Mouse (Mus musculus) heart, adult 2 months (tissue): ENCODE results near the gene Ppp1r18.
A peak's percentile ranks its signal among the peaks of the same experiment; 100 is the strongest.

Source experiments
- CTCF ChIP-seq: fragments of 200-600 bp; IDR thresholded peaks from 2 replicates; pipeline ENCODE4 v1.8.1; 2022; ENCODE audit warnings: antibody characterized with exemption, mild to moderate bottlenecking, moderate library complexity
- EP300 ChIP-seq: fragments of 200-500 bp; IDR thresholded peaks from 2 replicates; pipeline ENCODE4 v1.6.1; 2011; ENCODE audit warnings: low read depth, low read length, control low read depth; ENCODE audit not compliant: insufficient read depth
- POLR2A ChIP-seq: fragments of 200-500 bp; IDR thresholded peaks from 2 replicates; pipeline ENCODE4 v1.6.1; 2011; ENCODE audit warnings: mild to moderate bottlenecking, low read depth, low read length, control low read depth; ENCODE audit not compliant: insufficient read depth

- TF ChIP-seq CTCF (peak; percentile 57), EP300 (no peak), POLR2A (no peak)
Measured at GRCm38 (mm10) chr17:35824402-35824801, 41.0 kb upstream of the Ppp1r18 start.
